In the genomic region with DNA sequence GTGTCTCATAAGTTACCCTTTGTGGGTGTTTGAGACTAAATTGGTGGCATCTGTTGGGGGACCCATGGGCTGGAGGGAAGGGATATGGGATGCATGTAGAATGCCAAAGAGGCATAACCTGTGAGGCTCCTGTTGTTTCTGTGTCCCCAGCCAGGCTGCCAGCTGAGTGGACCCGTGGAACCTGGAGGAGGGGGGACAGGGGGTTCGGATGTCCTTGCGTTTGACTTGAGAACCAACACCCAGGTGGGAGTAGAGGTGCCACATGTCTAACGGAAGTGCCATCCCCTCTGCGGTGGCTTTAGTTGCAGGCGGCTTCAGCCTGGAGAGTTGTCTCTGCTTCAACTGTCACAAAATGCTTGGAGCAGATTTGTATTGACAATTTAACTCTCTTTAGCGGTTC, we compare ENCODE assay signal across 11 mouse cellular contexts. TPM values are rescaled to one million over a fixed set of nuclear protein-coding genes. Genes with fewer than 3 reads are reported as not detected.
DNase-seq lines count a peak whose midpoint lies in the region; ATAC-seq lines count a peak whose summit lies in the region.
"Had no signal": no experiment of that assay in that cellular context is flagged by ENCODE, and none has a peak within 500 bp of the region (broad histone marks: within the 10 kb centered on the region; RNA-seq: fewer than 3 reads in every experiment).

No protein-coding gene starts in this region.

- peak overlapping the region; percentile 34 for H3K4me3 ChIP-seq in megakaryocyte, embryonic 14.5 days (replicated peaks)
- H3K4me3 ChIP-seq in liver, embryonic 12.5 days: peak overlapping the region; percentile 95
- H3K4me3 ChIP-seq in stomach, embryonic 15.5 days (replicated peaks): 0 out of 2 replicates have a peak overlapping the region, but pooled peaks have one; percentile 81

- peaks cover 41% of the 10 kb centered on the region for H3K27me3 ChIP-seq in megakaryocyte, embryonic 14.5 days (replicated peaks)
- no peaks in the 10 kb centered on the region; the same call in 1 of the 2 replicates for H3K27me3 ChIP-seq in liver, embryonic 12.5 days (replicated peaks)
- peaks cover 7% of the 10 kb centered on the region; the same call in 1 of the 2 replicates for H3K27me3 ChIP-seq in stomach, embryonic 15.5 days (replicated peaks)

- peaks cover 31% of the 10 kb centered on the region for H3K4me1 ChIP-seq in megakaryocyte, embryonic 14.5 days
- peaks cover 76% of the 10 kb centered on the region for H3K4me1 ChIP-seq in liver, embryonic 12.5 days
- peaks cover 9% of the 10 kb centered on the region for H3K4me1 ChIP-seq in stomach, embryonic 15.5 days

- H3K36me3 ChIP-seq in megakaryocyte, embryonic 14.5 days (replicated peaks; ENCODE audit: low read length): peaks cover 2% of the 10 kb centered on the region
- peaks cover 30% of the 10 kb centered on the region for H3K36me3 ChIP-seq in liver, embryonic 12.5 days
- no peaks in the 10 kb centered on the region for H3K36me3 ChIP-seq in stomach, embryonic 15.5 days

- peaks cover 13% of the 10 kb centered on the region for H3K9me3 ChIP-seq in megakaryocyte, embryonic 14.5 days
- no peaks in the 10 kb centered on the region for H3K9me3 ChIP-seq in liver, embryonic 12.5 days (replicated peaks)
- H3K9me3 ChIP-seq in stomach, embryonic 15.5 days: no peaks in the 10 kb centered on the region

- no peak for ATAC-seq in megakaryocyte, adult 5-6 weeks (ENCODE audit: poor library complexity, severe bottlenecking)
- ATAC-seq in liver, embryonic 12.5 days: no peak
- ATAC-seq in stomach, embryonic 15.5 days (ENCODE audit: insufficient read depth, low FRiP score, low read depth): no peak

- 78% methylated on average over 7 of the region's 7 CpGs for WGBS in liver, embryonic 12.5 days (ENCODE audit: insufficient replicate concordance)
- WGBS in stomach, embryonic 15.5 days: 84% methylated on average over 7 of the region's 7 CpGs

- H3K9ac ChIP-seq in liver, embryonic 12.5 days: peak overlapping the region; percentile 98
- no peak overlapping the region for H3K9ac ChIP-seq in stomach, embryonic 15.5 days

- peak overlapping the region; percentile 95 for H3K4me2 ChIP-seq in liver, embryonic 12.5 days
- peak overlapping the region; percentile 100 for H3K4me2 ChIP-seq in stomach, embryonic 15.5 days

- peak; percentile 87 for DNase-seq in heart, adult 11 months
- no peak for DNase-seq in heart, adult 8-10 months (ENCODE audit: low spot score)
- DNase-seq in right cerebral cortex, postnatal 10 days (ENCODE audit: low spot score in 2 of 2): no peak
- DNase-seq in right cerebral cortex, postnatal 14 days: no peak
- DNase-seq: embryo, embryonic 11 days; lung, postnatal 14 days; thymus, postnatal 14 days had no signal

- 0 out of 2 replicates have a peak overlapping the region, but pooled peaks have one; percentile 3 for H3K27ac ChIP-seq in liver, embryonic 12.5 days
- H3K27ac ChIP-seq in stomach, embryonic 15.5 days: no peak overlapping the region

RNA-seq across cellular contexts. Expression of gene Zdhhc14, which starts 2.5 kb away (rescaled TPM):
- 1 to 10 TPM; 4.4 to 5.6 (median 5.0) TPM for total RNA-seq in heart, adult 8-10 months (2022)
- 8.5 and 12.5 TPM in 2 replicates for polyA plus RNA-seq in megakaryocyte, embryonic 14.5 days (2012; ENCODE audit: insufficient read depth, low replicate concordance)
- total RNA-seq in megakaryocyte, adult 5-6 weeks (2015): 0.87 and 1.6 TPM in 2 replicates
- 0.94 and 1.4 TPM in 2 replicates for total RNA-seq in megakaryocyte, adult 5-6 weeks (2017)
- polyA plus RNA-seq in liver, embryonic 12.5 days (2016; fragmentation: Nextera tagmentation; extraction: Ambion mirVana): 10.6 and 11.8 TPM in 2 replicates
- polyA plus RNA-seq in stomach, embryonic 15.5 days (2015; fragmentation: Nextera tagmentation; extraction: Ambion mirVana): 3.5 and 4.2 TPM in 2 replicates

RNA-seq across cellular contexts. Expression of gene Tmem242, which starts 54.8 kb away (rescaled TPM):
- 100 to 1,000 TPM; 163 to 170 (median 167) TPM for total RNA-seq in heart, adult 8-10 months (2022)
- 14.4 and 50.8 TPM in 2 replicates for polyA plus RNA-seq in megakaryocyte, embryonic 14.5 days (2012; ENCODE audit: insufficient read depth, low replicate concordance)
- 39.9 and 40.9 TPM in 2 replicates for total RNA-seq in megakaryocyte, adult 5-6 weeks (2015)
- total RNA-seq in megakaryocyte, adult 5-6 weeks (2017): 27.0 and 30.4 TPM in 2 replicates
- 52.6 and 52.8 TPM in 2 replicates for polyA plus RNA-seq in liver, embryonic 12.5 days (2016; fragmentation: Nextera tagmentation; extraction: Ambion mirVana)
- polyA plus RNA-seq in stomach, embryonic 15.5 days (2015; fragmentation: Nextera tagmentation; extraction: Ambion mirVana): 104 and 126 TPM in 2 replicates

Comparison
In these comparisons a context has a peak if more than half of its experiments do, and no peak if none do; other contexts are left out.
1. H3K4me3 ChIP-seq: peak in every context shown above with its lines; median percentile 95 in liver, embryonic 12.5 days; 81 in stomach, embryonic 15.5 days; 34 in megakaryocyte, embryonic 14.5 days.